Mouse (Mus musculus) cerebellum, adult 2 months (tissue): ENCODE measurements around the gene Gng2.

ENCODE experiments used
- CTCF ChIP-seq: fragments of 200-500 bp; IDR thresholded peaks from 2 replicates; pipeline ENCODE4 v1.5.1; 2011; ENCODE audit warnings: low read depth, mild to moderate bottlenecking, control low read depth, low read length, moderate library complexity, borderline replicate concordance; ENCODE audit not compliant: insufficient read depth
- POLR2A ChIP-seq: fragments of 200-500 bp; IDR thresholded peaks from 2 replicates; pipeline ENCODE4 v1.6.1; 2011; ENCODE audit warnings: low read length, control low read depth, borderline replicate concordance; ENCODE audit not compliant: insufficient read depth

GRCm38 (mm10) chr14:19972316-19973029, 5.0 kb downstream of the Gng2 start:
- TF ChIP-seq POLR2A (no peak), CTCF (no peak)
